Mouse (Mus musculus) layer of hippocampus, adult 11-12 months (tissue): ENCODE results near the gene Tgif2.
"Not testable (repeated sequence)": the region's sequence is repeated elsewhere in the genome, so short reads cannot be mapped to it uniquely, and the experiment has no call there.

Experiments used
- DNase-seq: peaks from one replicate; pipeline ENCODE4 v3.0.0; 2022; ENCODE audit warnings: low spot score

Tgif2 gene

GRCm38 (mm10) chr2:156843331-156843730 is 3.5 kb downstream of the Tgif2 start:
- DNase-seq, result no peak

GRCm38 (mm10) chr2:156844715-156845114 is 4.9 kb downstream of the Tgif2 start:
- no peak for DNase-seq

- no peak for DNase-seq
Measured at GRCm38 (mm10) chr2:156847653-156848052, 7.8 kb downstream of the Tgif2 start.

- DNase-seq, result no peak
Measured at GRCm38 (mm10) chr2:156848526-156849182, 8.8 kb downstream of the Tgif2 start.

GRCm38 (mm10) chr2:156850505-156850904 is 10.7 kb downstream of the Tgif2 start:
- DNase-seq, result no peak

GRCm38 (mm10) chr2:156853584-156853983 is 13.8 kb downstream of the Tgif2 start:
- not testable (repeated sequence) for DNase-seq

GRCm38 (mm10) chr2:156853999-156854771 is 14.4 kb downstream of the Tgif2 start:
- peak; percentile 56 for DNase-seq

- DNase-seq, result no peak
Measured at GRCm38 (mm10) chr2:156856311-156856710, 16.5 kb downstream of the Tgif2 start.

GRCm38 (mm10) chr2:156857385-156857791 is 17.6 kb downstream of the Tgif2 start:
- no peak for DNase-seq

- no peak for DNase-seq
Measured at GRCm38 (mm10) chr2:156857835-156858234, 18.0 kb downstream of the Tgif2 start, which contains the start of gene 4930518I15Rik. Gene 4930518I15Rik (minus strand): TSS chr2:156857946.

GRCm38 (mm10) chr2:156858671-156859070 is 18.9 kb downstream of the Tgif2 start:
- DNase-seq, result no peak

- DNase-seq, result no peak
Measured at GRCm38 (mm10) chr2:156862041-156862717, 22.4 kb downstream of the Tgif2 start.

- DNase-seq, result peak; percentile 97
Measured at GRCm38 (mm10) chr2:156862772-156863486, 23.1 kb downstream of the Tgif2 start, which contains the start of gene Rab5if. Gene Rab5if (plus strand): TSS chr2:156863128.

GRCm38 (mm10) chr2:156863487-156864160 is 23.8 kb downstream of the Tgif2 start:
- DNase-seq, result no peak

GRCm38 (mm10) chr2:156864481-156864880 is 24.7 kb downstream of the Tgif2 start:
- no peak for DNase-seq

GRCm38 (mm10) chr2:156868994-156869393 is 29.2 kb downstream of the Tgif2 start:
- DNase-seq, result peak; percentile 25

GRCm38 (mm10) chr2:156869554-156869953 is 29.7 kb downstream of the Tgif2 start:
- no peak for DNase-seq

- DNase-seq, result no peak
Measured at GRCm38 (mm10) chr2:156870519-156870918, 30.7 kb downstream of the Tgif2 start.

- peak; percentile 35 for DNase-seq
Measured at GRCm38 (mm10) chr2:156873629-156874028, 33.8 kb downstream of the Tgif2 start.

GRCm38 (mm10) chr2:156874047-156874759 is 34.4 kb downstream of the Tgif2 start:
- no peak for DNase-seq
